Mouse (Mus musculus): ENCODE measurements around the gene Alox12. TPM values are rescaled to one million over a fixed set of nuclear protein-coding genes. Genes with fewer than 3 reads are reported as not detected.

The Alox12 gene
- 1 to 10 TPM; 1.3 to 1.7 TPM for total RNA-seq (2021)
- long read RNA-seq, experiment 1, partial matches to known transcripts: 1 of 3 reads
- long read RNA-seq, experiment 1, other reads (novel, unspliced or antisense): 2 of 3 reads
- long read RNA-seq, experiment 2, partial matches to known transcripts: 1 of 4 reads
- long read RNA-seq, experiment 2, other reads (novel, unspliced or antisense): 0 of 4 reads

- DNase-seq (ENCODE audit: low spot score in 2 of 2): no peak
These were observed at the start of gene Alox12 for GRCm38 (mm10) chr11:70254931-70255531. Gene Alox12 (minus strand): TSS chr11:70255353.

- no peak for DNase-seq (ENCODE audit: low spot score in 2 of 2)
These were observed 47.1 kb upstream of the Alox12 start for GRCm38 (mm10) chr11:70302293-70302692.

GRCm38 (mm10) chr11:70297836-70298454, 42.8 kb upstream of the Alox12 start:
- no peak for DNase-seq (ENCODE audit: low spot score in 2 of 2)

GRCm38 (mm10) chr11:70297405-70297804, 42.3 kb upstream of the Alox12 start:
- DNase-seq (ENCODE audit: low spot score in 2 of 2): no peak

DNA sequence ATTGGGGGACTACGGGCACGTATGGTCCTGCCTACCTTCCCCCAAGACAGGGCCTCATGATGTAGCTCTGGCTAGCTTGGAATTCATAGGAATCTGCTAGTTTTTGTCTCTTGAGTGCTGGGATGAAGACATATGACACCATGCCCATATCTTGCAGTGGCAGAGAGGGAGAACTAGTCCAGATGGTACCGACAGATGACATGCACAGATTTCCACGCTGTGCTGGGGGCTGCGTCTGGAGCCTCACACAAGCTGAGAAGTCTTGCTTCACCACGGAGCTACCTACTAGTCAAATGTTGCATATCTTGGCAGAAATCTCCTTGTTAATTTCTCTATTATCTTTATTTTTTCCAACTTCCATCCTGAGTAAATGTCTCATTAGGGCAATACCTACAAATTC, 38.7 kb upstream of the Alox12 start:
- DNase-seq (ENCODE audit: low spot score in 2 of 2): no peak

GRCm38 (mm10) chr11:70291235-70291634, 36.1 kb upstream of the Alox12 start:
- no peak for DNase-seq (ENCODE audit: low spot score in 2 of 2)

GRCm38 (mm10) chr11:70289236-70289635, 34.1 kb upstream of the Alox12 start:
- peak in 1 of 2 experiments; percentile 36 for DNase-seq (ENCODE audit: low spot score in 2 of 2)

GRCm38 (mm10) chr11:70288102-70288501, 32.9 kb upstream of the Alox12 start:
- no peak for DNase-seq (ENCODE audit: low spot score in 2 of 2)

- no peak for DNase-seq (ENCODE audit: low spot score in 2 of 2)
These were observed 30.5 kb upstream of the Alox12 start for GRCm38 (mm10) chr11:70285686-70286085.

DNA sequence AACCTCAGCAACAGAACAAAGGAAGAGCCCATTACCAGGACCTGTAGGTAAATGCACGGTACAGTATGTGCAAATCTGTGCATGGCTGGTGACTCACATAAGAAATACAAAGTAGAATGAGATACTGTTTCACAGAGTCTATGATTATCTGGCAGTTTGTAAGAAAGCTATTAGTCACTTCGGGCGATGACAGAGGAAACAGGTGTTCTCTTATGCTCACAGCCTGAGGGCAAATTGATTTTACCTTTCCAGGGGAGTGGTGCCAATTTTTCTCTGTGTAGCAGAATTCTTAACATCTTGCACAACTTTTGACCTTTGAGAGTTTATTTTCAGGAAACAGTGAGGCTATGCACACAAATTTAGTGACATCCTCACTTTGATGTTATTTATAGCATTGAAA, 29.6 kb upstream of the Alox12 start:
- DNase-seq (ENCODE audit: low spot score in 2 of 2): no peak

DNA sequence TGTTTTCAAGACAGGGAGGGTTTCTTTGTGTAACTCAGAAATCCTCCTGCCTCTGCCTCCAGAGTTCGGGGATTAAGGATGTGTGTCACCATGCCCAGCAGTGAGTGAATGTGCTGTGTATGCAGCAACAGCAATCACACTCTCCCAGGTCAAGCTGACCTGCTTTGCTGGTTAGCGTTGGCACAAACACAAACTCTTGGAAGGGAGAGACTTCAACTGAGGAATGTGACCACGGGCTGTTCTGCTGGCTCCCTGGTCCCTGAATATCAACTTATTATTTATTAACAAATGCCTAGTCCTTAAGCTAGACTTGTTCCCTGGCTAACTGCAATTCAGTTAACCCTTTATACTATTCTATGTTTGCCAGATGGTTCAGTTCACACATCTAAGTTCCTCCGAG, 28.5 kb upstream of the Alox12 start:
- DNase-seq (ENCODE audit: low spot score in 2 of 2): no peak

GRCm38 (mm10) chr11:70280441-70280840, 25.3 kb upstream of the Alox12 start:
- no peak for DNase-seq (ENCODE audit: low spot score in 2 of 2)

DNA sequence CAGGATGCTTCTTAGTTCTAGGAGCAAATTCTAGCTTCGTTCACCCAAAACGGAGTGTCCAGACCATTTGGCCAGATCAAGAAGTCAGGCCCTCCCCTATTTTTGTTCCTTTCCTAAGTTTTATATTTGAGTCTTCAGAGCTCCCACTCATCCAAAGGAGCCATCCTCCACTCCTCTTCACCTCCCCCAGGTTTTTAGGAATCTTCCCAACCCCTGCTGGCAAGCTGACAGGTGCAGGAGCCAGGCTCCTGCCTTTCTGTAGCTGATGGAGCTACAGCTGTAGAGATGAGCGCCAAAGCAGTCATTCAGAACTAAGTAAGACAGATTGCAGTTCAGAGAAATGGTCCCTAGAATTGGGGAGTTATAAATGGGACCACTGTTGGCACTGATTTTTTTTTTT, 23.8 kb upstream of the Alox12 start:
- no peak for DNase-seq (ENCODE audit: low spot score in 2 of 2)

- no peak for DNase-seq (ENCODE audit: low spot score in 2 of 2)
These were observed 16.5 kb upstream of the Alox12 start for GRCm38 (mm10) chr11:70271641-70272040.

- peak; percentile 43 to 64 for DNase-seq (ENCODE audit: low spot score in 2 of 2)
These were observed 11.3 kb upstream of the Alox12 start for GRCm38 (mm10) chr11:70266405-70266804.

DNA sequence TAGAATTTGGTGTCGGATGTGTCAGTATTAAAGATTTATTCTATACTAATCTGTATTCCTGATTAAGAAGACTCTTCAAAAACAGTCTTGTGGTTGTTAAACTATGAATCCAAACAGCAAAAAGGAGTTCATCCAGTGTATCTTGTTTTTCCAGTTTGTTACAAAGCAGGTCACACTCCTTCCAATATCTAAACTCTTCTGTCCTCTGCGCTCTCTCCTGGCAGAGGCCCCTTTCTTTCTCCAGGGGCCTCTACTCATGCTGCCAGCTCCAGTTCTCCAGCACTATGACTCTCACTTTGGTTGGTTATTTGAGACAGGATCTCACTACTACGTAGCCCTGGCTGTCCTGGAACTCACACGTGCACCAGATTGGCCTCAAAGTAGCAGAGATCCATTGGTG, 10.7 kb upstream of the Alox12 start:
- no peak for DNase-seq (ENCODE audit: low spot score in 2 of 2)

DNA sequence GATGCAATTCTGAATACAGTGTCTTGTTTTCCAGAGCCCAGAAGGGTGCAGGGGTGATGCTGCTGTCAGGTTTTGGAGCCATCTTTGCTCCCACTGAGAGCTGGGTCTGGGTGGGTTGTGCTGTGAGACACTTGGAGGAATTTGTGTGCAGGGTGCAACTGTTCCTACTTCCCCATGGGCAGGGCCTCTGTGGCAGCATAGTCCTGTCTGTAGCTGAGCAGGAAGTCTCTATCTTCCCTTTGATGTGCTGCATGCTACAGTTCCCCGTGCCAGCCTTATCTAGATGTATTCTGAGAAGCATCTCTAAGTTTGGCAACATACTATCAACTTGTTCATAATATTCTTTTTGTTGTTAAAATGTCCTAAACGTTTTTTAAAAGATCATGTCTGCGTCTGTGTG, 10.1 kb upstream of the Alox12 start:
- no peak for DNase-seq (ENCODE audit: low spot score in 2 of 2)

GRCm38 (mm10) chr11:70259035-70259434, 3.9 kb upstream of the Alox12 start:
- DNase-seq (ENCODE audit: low spot score in 2 of 2): no peak

- DNase-seq (ENCODE audit: low spot score in 2 of 2): no peak
These were observed 816 bp downstream of the Alox12 start for GRCm38 (mm10) chr11:70254337-70254736.

GRCm38 (mm10) chr11:70251853-70252252, 3.3 kb downstream of the Alox12 start:
- DNase-seq (ENCODE audit: low spot score in 2 of 2): no peak

- DNase-seq (ENCODE audit: low spot score in 2 of 2): no peak
These were observed 5.0 kb downstream of the Alox12 start for GRCm38 (mm10) chr11:70250150-70250549.

DNA sequence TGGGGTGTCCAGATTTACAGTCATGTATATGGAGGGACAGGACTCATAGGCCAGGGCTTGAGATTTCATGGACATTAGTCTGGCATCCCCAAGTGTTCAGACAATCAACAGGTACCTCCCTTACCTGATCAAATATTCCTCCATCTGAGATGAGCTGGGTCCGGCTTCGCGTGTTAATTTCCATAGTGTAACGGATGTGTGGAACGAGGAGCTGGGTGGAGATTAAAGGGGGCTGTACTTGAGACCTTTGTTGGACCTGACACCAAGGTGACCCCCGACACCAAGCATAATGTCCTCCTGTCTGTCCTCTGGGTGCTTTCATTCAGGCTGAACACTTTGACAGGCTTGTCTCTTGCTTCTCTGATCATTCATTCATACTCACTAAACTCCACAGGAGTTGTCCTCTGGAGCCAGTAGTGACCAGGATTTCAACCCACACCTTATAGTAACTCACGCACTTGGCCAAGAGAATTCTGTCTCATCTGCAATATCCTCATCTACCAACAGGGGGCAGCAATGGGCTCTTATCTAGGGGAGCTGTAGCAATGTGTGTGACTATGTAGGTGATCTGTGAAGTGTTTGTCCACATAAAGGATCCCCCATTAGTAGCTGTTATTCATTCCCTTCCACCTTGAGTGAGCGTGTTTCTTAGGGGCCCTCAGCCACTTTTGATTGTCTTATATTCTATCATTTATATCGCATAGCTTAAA, 7.9 kb downstream of the Alox12 start:
- DNase-seq (ENCODE audit: low spot score in 2 of 2): peak in 1 of 2 experiments; percentile 56
